Mouse (Mus musculus) heart, postnatal 36 days (tissue): Measurements from ENCODE around the gene Ptgr1. TPM values are rescaled to one million over a fixed set of nuclear protein-coding genes. Genes with fewer than 3 reads are reported as not detected.

ENCODE experiments used
- DNase-seq, 2 experiments: peaks; one replicate each; pipeline ENCODE4 v3.0.0; 2021 to 2022
- intact Hi-C: fragments of 180-260 bp; cut with DNase I; formaldehyde crosslinking; loops from one replicate; pipeline ENCODE4 v1.15.1; 2025
- total RNA-seq, 2 experiments: library from RNA; stranded (reverse); gene quantifications; 2 replicates each; pipeline ENCODE4 v1.2.3; 2021

Ptgr1 gene
- total RNA-seq, 2 experiments from 2014 or later = 3.0 to 5.3 TPM

GRCm38 (mm10) chr4:58934746-58935476 is 52.0 kb downstream of the Ptgr1 start:
- intact Hi-C loops = no loop called here
- DNase-seq = peak; percentile 34 to 41

GRCm38 (mm10) chr4:58934308-58934707 is 52.6 kb downstream of the Ptgr1 start:
- DNase-seq = no peak
- intact Hi-C loops = no loop called here

- intact Hi-C loops = no loop called here
- peak in 1 of 2 experiments; percentile 10 for DNase-seq
Measured at GRCm38 (mm10) chr4:58932541-58932940, 54.4 kb downstream of the Ptgr1 start.

- DNase-seq = no peak
- intact Hi-C loops = no loop called here
Measured at GRCm38 (mm10) chr4:58927661-58928060, 59.3 kb downstream of the Ptgr1 start.

- DNase-seq = no peak
- intact Hi-C loops = no loop called here
Measured at GRCm38 (mm10) chr4:58926120-58926519, 60.8 kb downstream of the Ptgr1 start.

- intact Hi-C loops = no loop called here
- DNase-seq = no peak
Measured at GRCm38 (mm10) chr4:58925664-58926063, 61.3 kb downstream of the Ptgr1 start.

- intact Hi-C loops = no loop called here
- no peak for DNase-seq
Measured at GRCm38 (mm10) chr4:58923933-58924332, 63.0 kb downstream of the Ptgr1 start.

Other genes starting within 250 kb of the Ptgr1 start
- gene Olfr267, start 199.4 kb downstream of the Ptgr1 start, total RNA-seq = not detected
- 100 to 1,000 TPM; 212 TPM for gene Ecpas, start 74.4 kb downstream of the Ptgr1 start, total RNA-seq
- not detected for gene Zkscan16, start 43.5 kb downstream of the Ptgr1 start, total RNA-seq
- gene Dnajc25, start 7.9 kb upstream of the Ptgr1 start, total RNA-seq = 10 to 100 TPM; 18.7 to 19.5 TPM
- 1 to 10 TPM; 2.7 TPM for gene Gm20503, start 16.1 kb upstream of the Ptgr1 start, total RNA-seq
- gene Gng10, start 48.0 kb upstream of the Ptgr1 start, total RNA-seq = 10 to 100 TPM; 16.6 to 17.0 TPM
- not detected for gene AI481877, start 151.9 kb upstream of the Ptgr1 start, total RNA-seq
- 10 to 100 TPM; 15.4 to 16.2 TPM for gene Ugcg, start 202.1 kb upstream of the Ptgr1 start, total RNA-seq